Mouse (Mus musculus) heart, embryonic 11.5 days (tissue): Measurements from ENCODE around the gene Atp8a2. TPM values are rescaled to one million over a fixed set of nuclear protein-coding genes. Genes with fewer than 3 reads are reported as not detected.
A peak's percentile ranks its signal among the peaks of the same experiment; 100 is the strongest.

Experiments used
- ATAC-seq: fragments of 200-750 bp; cut with Nextera tagmentation; replicated peaks from 2 replicates; pipeline ENCODE4 v1.8.0; 2017; ENCODE audit warnings: moderate library complexity; ENCODE audit not compliant: insufficient number of reproducible peaks, low FRiP score, low TSS enrichment
- H3K27ac ChIP-seq: fragments of 300-500 bp; sonication (generic); 2 replicates; pipeline ENCODE4 v1.5.1; 2014; ENCODE audit warnings: mild to moderate bottlenecking, low read depth, low read length
- H3K27me3 ChIP-seq: fragments of 300-500 bp; sonication (generic); 2 replicates; pipeline ENCODE4 v1.6.1; 2014; ENCODE audit warnings: mild to moderate bottlenecking, low read length, mixed read lengths; ENCODE audit not compliant: control insufficient read depth, insufficient read depth
- H3K36me3 ChIP-seq: fragments of 300-500 bp; sonication (generic); 2 replicates; pipeline ENCODE4 v1.6.1; 2014; ENCODE audit warnings: mild to moderate bottlenecking, low read length, moderate library complexity, mixed read lengths; ENCODE audit not compliant: control insufficient read depth, insufficient read depth
- H3K4me1 ChIP-seq: fragments of 300-500 bp; sonication (generic); 2 replicates; pipeline ENCODE4 v1.6.1; 2014; ENCODE audit warnings: low read length; ENCODE audit not compliant: control insufficient read depth, insufficient read depth
- H3K4me2 ChIP-seq: fragments of 300-500 bp; sonication (generic); 2 replicates; pipeline ENCODE4 v1.6.1; 2014; ENCODE audit warnings: mild to moderate bottlenecking, moderate library complexity
- H3K4me3 ChIP-seq: fragments of 300-500 bp; sonication (generic); 2 replicates; pipeline ENCODE4 v1.5.1; 2014; ENCODE audit warnings: low read depth, low read length
- H3K9ac ChIP-seq: fragments of 300-500 bp; sonication (generic); 2 replicates; pipeline ENCODE4 v1.6.1; 2014; ENCODE audit warnings: mild to moderate bottlenecking, low read depth, low read length, moderate library complexity
- H3K9me3 ChIP-seq: fragments of 300-500 bp; sonication (generic); replicated peaks from 2 replicates; pipeline ENCODE4 v1.6.1; 2016; ENCODE audit warnings: low read length; ENCODE audit not compliant: control insufficient read depth
- WGBS: fragments of 180-500 bp; shearing (Covaris S2); extraction: QIAGEN DNeasy Blood & Tissue Kit; methylation state at CpG from one replicate; pipeline ENCODE4 v1.1.7; 2014; ENCODE audit not compliant: insufficient replicate concordance; 5-methylcytosine and 5-hydroxymethylcytosine counted together
- polyA plus RNA-seq: library from polyadenylated mRNA; unstranded; fragments of >200 nt; fragmentation: Nextera tagmentation; extraction: Ambion mirVana; gene quantifications from 2 replicates; pipeline ENCODE4 v1.2.1, GENCODE M21; 2014

The Atp8a2 gene
- polyA plus RNA-seq, 1 experiment from 2014 or later, result 6.8 TPM

GRCm38 (mm10) chr14:60086808-60087725 is 109.9 kb downstream of the Atp8a2 start:
- H3K9me3 ChIP-seq, result no peaks in the 10 kb centered on the region
- no peak overlapping the region for H3K9ac ChIP-seq
- H3K4me1 ChIP-seq, result 0 out of 2 replicates have a peak, but pooled peaks cover 3% of the 10 kb centered on the region
- no peak overlapping the region for H3K27ac ChIP-seq
- H3K4me3 ChIP-seq, result peak overlapping the region; percentile 48
- H3K4me2 ChIP-seq, result peak overlapping the region; percentile 76
- WGBS, result 10% methylated on average over 33 of the region's 33 CpGs
- peaks cover 3% of the 10 kb centered on the region; the same call in 1 of the 2 replicates for H3K27me3 ChIP-seq
- H3K36me3 ChIP-seq, result no peaks in the 10 kb centered on the region
- ATAC-seq, result 0 out of 2 replicates have a peak, but pooled peaks have one; percentile 59

- Histone ChIP-seq H3K4me1 (0 out of 2 replicates have a peak, but pooled peaks cover 3% of the 10 kb centered on the region), H3K4me3 (peak overlapping the region; percentile 48), H3K27me3 (peaks cover 3% of the 10 kb centered on the region; the same call in 1 of the 2 replicates), H3K27ac (no peak overlapping the region), H3K4me2 (peak overlapping the region; percentile 76), H3K36me3 (no peaks in the 10 kb centered on the region), H3K9me3 (no peaks in the 10 kb centered on the region), H3K9ac (no peak overlapping the region)
- WGBS, result 7% methylated on average over 21 of the region's 21 CpGs
- ATAC-seq, result no peak
These were observed 110.6 kb downstream of the Atp8a2 start for GRCm38 (mm10) chr14:60086254-60086807.

GRCm38 (mm10) chr14:60082771-60083170 is 114.2 kb downstream of the Atp8a2 start:
- H3K4me2 ChIP-seq, result no peak overlapping the region
- no peaks in the 10 kb centered on the region for H3K9me3 ChIP-seq
- no peak for ATAC-seq
- H3K27me3 ChIP-seq, result peaks cover 3% of the 10 kb centered on the region; the same call in 1 of the 2 replicates
- WGBS, result 83% methylated on average over 8 of the region's 8 CpGs
- no peak overlapping the region for H3K4me3 ChIP-seq
- H3K27ac ChIP-seq, result no peak overlapping the region
- H3K36me3 ChIP-seq, result no peaks in the 10 kb centered on the region
- 0 out of 2 replicates have a peak, but pooled peaks cover 3% of the 10 kb centered on the region for H3K4me1 ChIP-seq
- no peak overlapping the region for H3K9ac ChIP-seq

- Histone ChIP-seq H3K4me2 (no peak overlapping the region), H3K4me3 (no peak overlapping the region), H3K27ac (no peak overlapping the region), H3K4me1 (no peaks in the 10 kb centered on the region), H3K9ac (no peak overlapping the region), H3K27me3 (no peaks in the 10 kb centered on the region), H3K9me3 (no peaks in the 10 kb centered on the region), H3K36me3 (no peaks in the 10 kb centered on the region)
- 64% methylated on average over 4 of the region's 4 CpGs for WGBS
- ATAC-seq, result no peak
These were observed 124.5 kb downstream of the Atp8a2 start for GRCm38 (mm10) chr14:60072496-60072895.

GRCm38 (mm10) chr14:60065186-60065585 is 131.8 kb downstream of the Atp8a2 start:
- WGBS, result 59% methylated on average over 3 of the region's 3 CpGs

GRCm38 (mm10) chr14:60061023-60061422 is 136.0 kb downstream of the Atp8a2 start:
- H3K27ac ChIP-seq, result no peak overlapping the region
- no peaks in the 10 kb centered on the region for H3K36me3 ChIP-seq
- no peak overlapping the region for H3K4me3 ChIP-seq
- H3K27me3 ChIP-seq, result no peaks in the 10 kb centered on the region
- 87% methylated on average over 3 of the region's 3 CpGs for WGBS
- no peak for ATAC-seq
- no peaks in the 10 kb centered on the region for H3K4me1 ChIP-seq
- no peaks in the 10 kb centered on the region for H3K9me3 ChIP-seq
- H3K4me2 ChIP-seq, result no peak overlapping the region
- no peak overlapping the region for H3K9ac ChIP-seq

More at GRCm38 (mm10) chr14:60065186-60065585, 131.8 kb downstream of the Atp8a2 start:
- ATAC-seq, result no peak
- H3K9ac ChIP-seq, result no peak overlapping the region
- H3K36me3 ChIP-seq, result no peaks in the 10 kb centered on the region
- H3K27ac ChIP-seq, result no peak overlapping the region
- H3K4me3 ChIP-seq, result no peak overlapping the region
- no peaks in the 10 kb centered on the region; the same call in 1 of the 2 replicates for H3K27me3 ChIP-seq
- no peaks in the 10 kb centered on the region for H3K4me1 ChIP-seq
- no peak overlapping the region for H3K4me2 ChIP-seq
- H3K9me3 ChIP-seq, result no peaks in the 10 kb centered on the region

- no peak for ATAC-seq
- Histone ChIP-seq H3K4me2 (no peak overlapping the region), H3K4me3 (no peak overlapping the region), H3K27ac (no peak overlapping the region), H3K27me3 (no peaks in the 10 kb centered on the region), H3K9ac (no peak overlapping the region), H3K36me3 (no peaks in the 10 kb centered on the region), H3K9me3 (no peaks in the 10 kb centered on the region), H3K4me1 (no peaks in the 10 kb centered on the region)
- 38% methylated on average over 3 of the region's 3 CpGs for WGBS
These were observed 138.1 kb downstream of the Atp8a2 start for GRCm38 (mm10) chr14:60058867-60059266.

GRCm38 (mm10) chr14:60055231-60055630 is 141.7 kb downstream of the Atp8a2 start:
- H3K9ac ChIP-seq, result no peak overlapping the region
- H3K9me3 ChIP-seq, result no peaks in the 10 kb centered on the region
- no peaks in the 10 kb centered on the region for H3K4me1 ChIP-seq
- no peak overlapping the region for H3K4me2 ChIP-seq
- no peaks in the 10 kb centered on the region for H3K27me3 ChIP-seq
- H3K4me3 ChIP-seq, result no peak overlapping the region
- no peak overlapping the region for H3K27ac ChIP-seq
- WGBS, result 86% methylated on average over 4 of the region's 4 CpGs
- ATAC-seq, result no peak
- no peaks in the 10 kb centered on the region for H3K36me3 ChIP-seq
